Mouse (Mus musculus): ENCODE results near the gene Epb41. TPM values are rescaled to one million over a fixed set of nuclear protein-coding genes. Genes with fewer than 3 reads are reported as not detected.

Gene Epb41
- polyA plus RNA-seq, 1 experiment = 84.7 TPM

GRCm38 (mm10) chr4:131981755-131982154, 93.4 kb downstream of the Epb41 start:
- Histone ChIP-seq H3K4me1 (ENCODE audit: control insufficient read depth, insufficient read depth, low read length) (no peaks in the 10 kb centered on the region), H3K27ac (ENCODE audit: insufficient read depth, low read depth, low read length) (no peak overlapping the region), H3K4me3 (ENCODE audit: insufficient read depth, low read length) (no peak overlapping the region)
- TF ChIP-seq POLR2A (IDR thresholded peaks at IDR 0.05; ENCODE audit: borderline replicate concordance, low read depth, low read length) = no peak
- no peak for TF ChIP-seq CTCF (IDR thresholded peaks at IDR 0.05; ENCODE audit: low read depth, low read length)

GRCm38 (mm10) chr4:131977201-131977600, 97.9 kb downstream of the Epb41 start:
- TF ChIP-seq POLR2A (IDR thresholded peaks at IDR 0.05; ENCODE audit: borderline replicate concordance, low read depth, low read length) (no peak), CTCF (IDR thresholded peaks at IDR 0.05; ENCODE audit: low read depth, low read length) (peak; percentile 86)
- H3K4me1 ChIP-seq (ENCODE audit: control insufficient read depth, insufficient read depth, low read length) = no peaks in the 10 kb centered on the region
- H3K27ac ChIP-seq (ENCODE audit: insufficient read depth, low read depth, low read length) = no peak overlapping the region
- no peak overlapping the region for H3K4me3 ChIP-seq (ENCODE audit: insufficient read depth, low read length)

GRCm38 (mm10) chr4:131970244-131970853, 104.8 kb downstream of the Epb41 start:
- no peak for TF ChIP-seq CTCF (IDR thresholded peaks at IDR 0.05; ENCODE audit: low read depth, low read length)
- TF ChIP-seq POLR2A (IDR thresholded peaks at IDR 0.05; ENCODE audit: borderline replicate concordance, low read depth, low read length) = no peak
- H3K27ac ChIP-seq (ENCODE audit: insufficient read depth, low read depth, low read length) = no peak overlapping the region
- no peak overlapping the region for H3K4me3 ChIP-seq (ENCODE audit: insufficient read depth, low read length)
- H3K4me1 ChIP-seq (ENCODE audit: control insufficient read depth, insufficient read depth, low read length) = no peaks in the 10 kb centered on the region

DNA sequence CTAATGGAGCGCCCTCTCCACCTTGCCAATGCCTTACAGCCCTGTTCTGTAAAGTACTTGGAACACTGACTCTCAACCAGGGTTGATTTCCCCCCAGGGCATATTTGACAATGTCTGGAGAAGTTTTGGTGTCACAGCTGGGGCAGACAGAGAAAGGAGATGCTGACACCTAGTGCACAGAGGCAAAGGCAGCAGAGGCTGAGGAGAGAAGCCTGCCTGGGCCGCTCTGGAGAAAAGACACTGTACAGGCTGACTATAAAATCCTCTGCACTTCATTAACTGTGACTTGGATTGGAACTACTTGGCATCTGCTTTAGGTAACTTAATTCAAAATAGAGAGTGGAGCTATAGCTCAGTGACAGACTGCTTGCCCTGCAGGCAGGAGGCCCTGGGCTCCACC, 106.2 kb downstream of the Epb41 start:
- H3K27ac ChIP-seq (ENCODE audit: insufficient read depth, low read depth, low read length) = no peak overlapping the region
- no peaks in the 10 kb centered on the region for H3K4me1 ChIP-seq (ENCODE audit: control insufficient read depth, insufficient read depth, low read length)
- TF ChIP-seq CTCF (IDR thresholded peaks at IDR 0.05; ENCODE audit: low read depth, low read length) (no peak), POLR2A (IDR thresholded peaks at IDR 0.05; ENCODE audit: borderline replicate concordance, low read depth, low read length) (no peak)
- H3K4me3 ChIP-seq (ENCODE audit: insufficient read depth, low read length) = no peak overlapping the region

- Histone ChIP-seq H3K4me3 (ENCODE audit: insufficient read depth, low read length) (no peak overlapping the region), H3K27ac (ENCODE audit: insufficient read depth, low read depth, low read length) (no peak overlapping the region), H3K4me1 (ENCODE audit: control insufficient read depth, insufficient read depth, low read length) (no peaks in the 10 kb centered on the region)
- TF ChIP-seq POLR2A (IDR thresholded peaks at IDR 0.05; ENCODE audit: borderline replicate concordance, low read depth, low read length) (no peak), CTCF (IDR thresholded peaks at IDR 0.05; ENCODE audit: low read depth, low read length) (no peak)
These were observed 118.0 kb downstream of the Epb41 start for GRCm38 (mm10) chr4:131957161-131957560.

DNA sequence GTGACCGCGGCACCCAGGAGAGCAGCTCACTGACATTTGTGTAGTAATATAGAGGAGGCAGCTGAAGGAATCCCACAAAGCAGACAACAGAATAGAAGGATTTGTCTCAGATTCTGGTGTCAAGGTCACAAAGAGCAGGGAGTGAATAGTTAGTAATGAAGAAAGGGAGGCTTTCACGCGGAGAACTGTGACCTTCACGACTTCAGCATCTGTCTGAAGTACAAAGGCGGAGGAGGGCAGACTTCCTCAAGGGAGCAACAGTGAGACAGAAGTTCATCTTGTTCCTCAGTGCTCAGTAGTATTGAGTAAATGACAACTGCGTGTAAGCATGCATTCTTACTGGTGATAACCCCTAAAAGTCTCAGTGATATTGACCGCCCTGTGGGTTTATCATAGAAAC, 124.5 kb downstream of the Epb41 start:
- Histone ChIP-seq H3K4me1 (ENCODE audit: control insufficient read depth, insufficient read depth, low read length) (no peaks in the 10 kb centered on the region), H3K4me3 (ENCODE audit: insufficient read depth, low read length) (no peak overlapping the region), H3K27ac (ENCODE audit: insufficient read depth, low read depth, low read length) (no peak overlapping the region)
- no peak for TF ChIP-seq POLR2A (IDR thresholded peaks at IDR 0.05; ENCODE audit: borderline replicate concordance, low read depth, low read length)
- TF ChIP-seq CTCF (IDR thresholded peaks at IDR 0.05; ENCODE audit: low read depth, low read length) = no peak

- TF ChIP-seq CTCF (IDR thresholded peaks at IDR 0.05; ENCODE audit: low read depth, low read length) (no peak), POLR2A (IDR thresholded peaks at IDR 0.05; ENCODE audit: borderline replicate concordance, low read depth, low read length) (no peak)
- H3K4me1 ChIP-seq (ENCODE audit: control insufficient read depth, insufficient read depth, low read length) = no peaks in the 10 kb centered on the region
- H3K4me3 ChIP-seq (ENCODE audit: insufficient read depth, low read length) = no peak overlapping the region
- H3K27ac ChIP-seq (ENCODE audit: insufficient read depth, low read depth, low read length) = no peak overlapping the region
These were observed 125.2 kb downstream of the Epb41 start for GRCm38 (mm10) chr4:131949903-131950302.

DNA sequence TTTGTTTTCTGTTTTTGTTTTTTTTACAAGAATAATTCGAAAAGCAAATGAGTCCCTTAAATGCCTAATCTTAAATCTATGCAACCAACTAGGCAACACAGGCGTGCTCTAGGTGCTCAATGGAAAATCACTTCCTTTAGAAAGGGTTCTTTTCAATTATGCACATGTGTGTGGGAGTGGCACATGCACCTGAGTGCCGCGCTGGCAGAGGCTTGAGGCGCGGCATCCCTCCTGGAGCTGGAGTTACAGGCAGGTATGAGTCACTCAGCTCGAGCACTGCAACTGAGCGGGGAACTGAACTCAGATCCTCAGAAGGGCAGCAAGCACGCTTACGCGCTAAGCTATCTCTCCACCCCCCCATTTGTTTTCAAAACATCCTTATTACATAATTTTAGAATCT, 127.3 kb downstream of the Epb41 start:
- TF ChIP-seq POLR2A (IDR thresholded peaks at IDR 0.05; ENCODE audit: borderline replicate concordance, low read depth, low read length) (no peak), CTCF (IDR thresholded peaks at IDR 0.05; ENCODE audit: low read depth, low read length) (no peak)
- Histone ChIP-seq H3K27ac (ENCODE audit: insufficient read depth, low read depth, low read length) (no peak overlapping the region), H3K4me3 (ENCODE audit: insufficient read depth, low read length) (no peak overlapping the region)

DNA sequence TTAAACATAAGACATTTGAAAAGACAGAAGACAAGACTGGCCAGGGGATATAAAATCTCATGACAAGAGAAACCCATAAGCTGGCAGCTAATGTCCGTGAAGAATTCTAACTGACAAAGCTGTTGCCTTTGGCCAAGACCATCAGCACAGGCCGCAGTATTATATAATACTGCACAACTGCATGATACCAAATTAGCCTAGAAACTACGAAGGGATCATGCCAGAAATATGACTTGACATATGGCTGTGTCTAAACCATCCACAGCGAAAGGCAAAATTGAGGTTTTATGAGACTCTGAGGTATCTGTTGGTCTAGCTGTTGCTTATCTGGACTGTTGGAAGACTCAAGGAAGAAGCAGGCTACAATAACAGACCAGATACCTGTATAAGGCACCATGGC, 134.3 kb downstream of the Epb41 start:
- no peaks in the 10 kb centered on the region for H3K4me1 ChIP-seq (ENCODE audit: control insufficient read depth, insufficient read depth, low read length)
- TF ChIP-seq CTCF (IDR thresholded peaks at IDR 0.05; ENCODE audit: low read depth, low read length) = no peak
- no peak for TF ChIP-seq POLR2A (IDR thresholded peaks at IDR 0.05; ENCODE audit: borderline replicate concordance, low read depth, low read length)
- no peak overlapping the region for H3K27ac ChIP-seq (ENCODE audit: insufficient read depth, low read depth, low read length)
- no peak overlapping the region for H3K4me3 ChIP-seq (ENCODE audit: insufficient read depth, low read length)

More for the DNA sequence above, 127.3 kb downstream of the Epb41 start:
- no peaks in the 10 kb centered on the region for H3K4me1 ChIP-seq (ENCODE audit: control insufficient read depth, insufficient read depth, low read length)

GRCm38 (mm10) chr4:131939459-131939858, 135.7 kb downstream of the Epb41 start:
- no peak overlapping the region for H3K4me3 ChIP-seq (ENCODE audit: insufficient read depth, low read length)
- TF ChIP-seq CTCF (IDR thresholded peaks at IDR 0.05; ENCODE audit: low read depth, low read length) = no peak
- no peak for TF ChIP-seq POLR2A (IDR thresholded peaks at IDR 0.05; ENCODE audit: borderline replicate concordance, low read depth, low read length)
- H3K4me1 ChIP-seq (ENCODE audit: control insufficient read depth, insufficient read depth, low read length) = no peaks in the 10 kb centered on the region
- no peak overlapping the region for H3K27ac ChIP-seq (ENCODE audit: insufficient read depth, low read depth, low read length)
